Mouse (Mus musculus) olfactory bulb, adult 2 months (tissue): ENCODE measurements around the gene Rora. TPM values are rescaled to one million over a fixed set of nuclear protein-coding genes. Genes with fewer than 3 reads are reported as not detected.

Source experiments
- H3K27ac ChIP-seq: fragments of 200-500 bp; 2 replicates; pipeline ENCODE4 v1.5.1; 2012; ENCODE audit warnings: low read depth, low read length; ENCODE audit not compliant: insufficient read depth
- H3K4me1 ChIP-seq: fragments of 200-500 bp; 2 replicates; pipeline ENCODE4 v1.6.1; 2012; ENCODE audit warnings: low read length; ENCODE audit not compliant: control insufficient read depth, insufficient read depth
- H3K4me3 ChIP-seq: fragments of 200-500 bp; 2 replicates; pipeline ENCODE4 v1.5.1; 2012; ENCODE audit warnings: mild to moderate bottlenecking, low read depth, low read length, moderate library complexity; ENCODE audit not compliant: insufficient read depth
- CTCF ChIP-seq: fragments of 200-500 bp; IDR thresholded peaks from 2 replicates; pipeline ENCODE4 v1.5.1; 2012; ENCODE audit warnings: low read depth, mild to moderate bottlenecking, low read length, moderate library complexity; ENCODE audit not compliant: insufficient read depth
- POLR2A ChIP-seq: fragments of 200-500 bp; IDR thresholded peaks from 2 replicates; pipeline ENCODE4 v1.6.1; 2012; ENCODE audit warnings: mild to moderate bottlenecking, low read depth, low read length, moderate library complexity; ENCODE audit not compliant: insufficient read depth
- WGBS: fragments of 180-500 bp; shearing (Covaris S2); methylation state at CpG from one replicate; pipeline ENCODE4 v1.1.7; 2018; 5-methylcytosine and 5-hydroxymethylcytosine counted together
- polyA plus RNA-seq: library from polyadenylated mRNA; stranded (reverse); fragments of >200 nt; gene quantifications from 2 replicates; pipeline ENCODE4 v1.2.4, GENCODE M21; 2012; ENCODE audit warnings: low replicate concordance; ENCODE audit not compliant: missing spikeins, insufficient read depth, insufficient read length

The Rora gene
- polyA plus RNA-seq, 1 experiment, result not detected

GRCm38 (mm10) chr9:69304991-69305390 lies 651.4 kb downstream of the Rora start:
- TF ChIP-seq CTCF, result no peak
- TF ChIP-seq POLR2A, result no peak
- Histone ChIP-seq H3K4me1 (peaks cover 20% of the 10 kb centered on the region), H3K27ac (no peak overlapping the region), H3K4me3 (no peak overlapping the region)
- WGBS, result 92% methylated on average over 3 of the region's 3 CpGs

GRCm38 (mm10) chr9:69306734-69307528 lies 653.3 kb downstream of the Rora start:
- WGBS, result 72% methylated on average over 9 of the region's 9 CpGs
- no peak overlapping the region for H3K27ac ChIP-seq
- H3K4me3 ChIP-seq, result no peak overlapping the region
- no peak for TF ChIP-seq POLR2A
- peaks cover 21% of the 10 kb centered on the region for H3K4me1 ChIP-seq

- H3K4me3 ChIP-seq, result no peak overlapping the region
- no peak overlapping the region for H3K27ac ChIP-seq
- H3K4me1 ChIP-seq, result peaks cover 18% of the 10 kb centered on the region
- WGBS, result 81% methylated on average over 11 of the region's 11 CpGs
- no peak for TF ChIP-seq POLR2A
- TF ChIP-seq CTCF, result no peak
These were observed 654.4 kb downstream of the Rora start for GRCm38 (mm10) chr9:69307974-69308373.

GRCm38 (mm10) chr9:69310524-69310923 lies 656.9 kb downstream of the Rora start:
- TF ChIP-seq POLR2A (no peak), CTCF (no peak)
- Histone ChIP-seq H3K4me1 (peaks cover 15% of the 10 kb centered on the region), H3K27ac (no peak overlapping the region), H3K4me3 (no peak overlapping the region)
- WGBS, result 26% methylated on average over 12 of the region's 12 CpGs

GRCm38 (mm10) chr9:69313297-69313696 lies 659.7 kb downstream of the Rora start:
- H3K27ac ChIP-seq, result no peak overlapping the region
- 92% methylated on average over 3 of the region's 3 CpGs for WGBS
- H3K4me3 ChIP-seq, result no peak overlapping the region
- TF ChIP-seq POLR2A (no peak), CTCF (no peak)
- peaks cover 13% of the 10 kb centered on the region for H3K4me1 ChIP-seq

GRCm38 (mm10) chr9:69314451-69315210 lies 661.0 kb downstream of the Rora start:
- WGBS, result 89% methylated on average over 9 of the region's 9 CpGs
- Histone ChIP-seq H3K27ac (no peak overlapping the region), H3K4me3 (no peak overlapping the region), H3K4me1 (peaks cover 13% of the 10 kb centered on the region)
- TF ChIP-seq POLR2A (no peak), CTCF (no peak)

- no peak overlapping the region for H3K4me3 ChIP-seq
- TF ChIP-seq CTCF (no peak), POLR2A (no peak)
- no peak overlapping the region for H3K27ac ChIP-seq
- peaks cover 2% of the 10 kb centered on the region; the same call in 1 of the 2 replicates for H3K4me1 ChIP-seq
- WGBS, result 73% methylated on average over 3 of the region's 3 CpGs
These were observed 664.0 kb downstream of the Rora start for GRCm38 (mm10) chr9:69317527-69318115.

GRCm38 (mm10) chr9:69319434-69319833 lies 665.8 kb downstream of the Rora start:
- Histone ChIP-seq H3K4me1 (no peaks in the 10 kb centered on the region), H3K4me3 (no peak overlapping the region), H3K27ac (no peak overlapping the region)
- 97% methylated on average over 6 of the region's 6 CpGs for WGBS
- no peak for TF ChIP-seq CTCF
- TF ChIP-seq POLR2A, result no peak

- no peaks in the 10 kb centered on the region for H3K4me1 ChIP-seq
- TF ChIP-seq CTCF (no peak), POLR2A (no peak)
- no peak overlapping the region for H3K4me3 ChIP-seq
- H3K27ac ChIP-seq, result no peak overlapping the region
- 75% methylated on average over 10 of the region's 10 CpGs for whole genome bisulfite sequencing
These were observed 666.5 kb downstream of the Rora start for GRCm38 (mm10) chr9:69319913-69320634.
